Mouse (Mus musculus) stomach, postnatal 0 days (tissue): ENCODE results near the gene Dnajb5.

Experiments used
- CTCF ChIP-seq: IDR thresholded peaks from 2 replicates; pipeline ENCODE4 v1.5.1; 2016; ENCODE audit warnings: antibody characterized with exemption, low read depth, mild to moderate bottlenecking, moderate library complexity
- EP300 ChIP-seq: optimal IDR thresholded peaks from 2 replicates; pipeline ENCODE3; 2016; ENCODE audit warnings: antibody characterized with exemption

DNA sequence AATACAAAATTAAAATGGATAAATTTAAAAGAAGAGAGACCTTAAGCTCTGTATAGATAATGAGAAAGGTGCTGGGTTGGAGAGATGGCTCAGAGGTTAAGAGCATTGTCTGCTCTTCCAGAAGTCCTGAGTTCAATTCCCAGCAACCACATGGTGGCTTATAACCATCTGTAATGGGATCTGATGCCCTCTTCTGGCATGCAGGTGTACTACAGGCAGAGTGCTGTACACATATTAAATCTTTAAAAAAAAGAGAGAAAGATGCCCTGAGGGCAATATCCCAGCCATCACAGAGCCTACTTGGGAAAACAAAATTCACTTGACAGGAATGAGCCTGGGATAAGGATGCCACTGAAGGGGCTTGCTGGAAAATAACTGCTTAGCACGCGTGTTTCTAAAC, 13.9 kb downstream of the Dnajb5 start:
- TF ChIP-seq CTCF (peak; percentile 54), EP300 (no peak)
